Mouse (Mus musculus): ENCODE data around the gene Lmod1. TPM values are rescaled to one million over a fixed set of nuclear protein-coding genes. Genes with fewer than 3 reads are reported as not detected.

Gene Lmod1
- 6.6 TPM for polyA plus RNA-seq (2014; fragmentation: Illumina TruSeq; extraction: RNeasy Lipid Tissue Mini Kit (QIAGEN cat#74804); ENCODE audit: low read depth, low replicate concordance)

GRCm38 (mm10) chr1:135324571-135324970, at the start of gene Lmod1:
Gene Lmod1, plus strand, starts transcription at chr1:135324807.

GRCm38 (mm10) chr1:135283826-135284291, 40.7 kb upstream of the Lmod1 start, which contains the start of gene Rnpep:
Gene Rnpep, minus strand, starts transcription at chr1:135284084.

GRCm38 (mm10) chr1:135313284-135314031, 11.1 kb upstream of the Lmod1 start, which contains the start of gene Timm17a:
Gene Timm17a, minus strand, starts transcription at chr1:135313778.

GRCm38 (mm10) chr1:135374868-135375581, 50.4 kb downstream of the Lmod1 start, which contains the start of gene Shisa4:
Gene Shisa4, minus strand, starts transcription at chr1:135375237.

Other genes with a start within 250 kb of the Lmod1 start
- 0.16 TPM for gene Lgr6, start 219.5 kb upstream of the Lmod1 start, polyA plus RNA-seq (2014; fragmentation: Illumina TruSeq; extraction: RNeasy Lipid Tissue Mini Kit (QIAGEN cat#74804); ENCODE audit: low read depth, low replicate concordance)
- gene Ptpn7, start 192.1 kb upstream of the Lmod1 start, polyA plus RNA-seq (2014; fragmentation: Illumina TruSeq; extraction: RNeasy Lipid Tissue Mini Kit (QIAGEN cat#74804); ENCODE audit: low read depth, low replicate concordance) = 0.60 TPM
- gene Arl8a, start 178.0 kb upstream of the Lmod1 start, polyA plus RNA-seq (2014; fragmentation: Illumina TruSeq; extraction: RNeasy Lipid Tissue Mini Kit (QIAGEN cat#74804); ENCODE audit: low read depth, low replicate concordance) = 24.8 TPM
- 1.0 TPM for gene Gpr37l1, start 157.1 kb upstream of the Lmod1 start, polyA plus RNA-seq (2014; fragmentation: Illumina TruSeq; extraction: RNeasy Lipid Tissue Mini Kit (QIAGEN cat#74804); ENCODE audit: low read depth, low replicate concordance)
- 38.8 TPM for gene Elf3, start 66.2 kb upstream of the Lmod1 start, polyA plus RNA-seq (2014; fragmentation: Illumina TruSeq; extraction: RNeasy Lipid Tissue Mini Kit (QIAGEN cat#74804); ENCODE audit: low read depth, low replicate concordance)
- gene Rnpep, start 40.7 kb upstream of the Lmod1 start, polyA plus RNA-seq (2014; fragmentation: Illumina TruSeq; extraction: RNeasy Lipid Tissue Mini Kit (QIAGEN cat#74804); ENCODE audit: low read depth, low replicate concordance) = 31.2 TPM
- 23.1 TPM for gene Timm17a, start 11.0 kb upstream of the Lmod1 start, polyA plus RNA-seq (2014; fragmentation: Illumina TruSeq; extraction: RNeasy Lipid Tissue Mini Kit (QIAGEN cat#74804); ENCODE audit: low read depth, low replicate concordance)
- not detected for gene Shisa4, start 50.4 kb downstream of the Lmod1 start, polyA plus RNA-seq (2014; fragmentation: Illumina TruSeq; extraction: RNeasy Lipid Tissue Mini Kit (QIAGEN cat#74804); ENCODE audit: low read depth, low replicate concordance)
- 12.9 TPM for gene Ipo9, start 105.7 kb downstream of the Lmod1 start, polyA plus RNA-seq (2014; fragmentation: Illumina TruSeq; extraction: RNeasy Lipid Tissue Mini Kit (QIAGEN cat#74804); ENCODE audit: low read depth, low replicate concordance)

Measured in sigmoid colon, adult 10 weeks (tissue).